Mouse (Mus musculus) forebrain, postnatal 0 days (tissue): ENCODE data around the gene Rbms3. TPM values are rescaled to one million over a fixed set of nuclear protein-coding genes. Genes with fewer than 3 reads are reported as not detected.

Experiments
- ATAC-seq: fragments of 200-750 bp; cut with Nextera tagmentation; 2 replicates; pipeline ENCODE4 v1.8.0; 2017; ENCODE audit warnings: mild to moderate bottlenecking, moderate library complexity
- DNase-seq: peaks from one replicate; pipeline ENCODE4 v3.0.0-alpha.2; 2015
- H3K27ac ChIP-seq: fragments of 300-500 bp; sonication (generic); 2 replicates; pipeline ENCODE4 v1.5.1; 2014; ENCODE audit warnings: low read depth, mild to moderate bottlenecking, antibody characterized with exemption, low read length, moderate library complexity, mixed read lengths
- H3K27me3 ChIP-seq: fragments of 300-500 bp; sonication (generic); 2 replicates; pipeline ENCODE4 v1.6.1; 2014; ENCODE audit warnings: mild to moderate bottlenecking, low read length, mixed read lengths; ENCODE audit not compliant: insufficient read depth
- H3K36me3 ChIP-seq: fragments of 300-500 bp; sonication (generic); 2 replicates; pipeline ENCODE4 v1.6.1; 2014; ENCODE audit warnings: mild to moderate bottlenecking, moderate library complexity; ENCODE audit not compliant: insufficient read depth
- H3K4me1 ChIP-seq: fragments of 300-500 bp; sonication (generic); 2 replicates; pipeline ENCODE4 v1.6.1; 2014; ENCODE audit warnings: antibody characterized with exemption; ENCODE audit not compliant: insufficient read depth
- H3K4me2 ChIP-seq: fragments of 300-500 bp; sonication (generic); 2 replicates; pipeline ENCODE4 v1.6.1; 2014; ENCODE audit warnings: low read depth, mild to moderate bottlenecking, moderate library complexity
- H3K4me3 ChIP-seq: fragments of 300-500 bp; sonication (generic); 2 replicates; pipeline ENCODE4 v1.5.1; 2014; ENCODE audit warnings: low read depth, low read length, mixed read lengths
- H3K9ac ChIP-seq: fragments of 300-500 bp; sonication (generic); 2 replicates; pipeline ENCODE4 v1.6.1; 2014; ENCODE audit warnings: mild to moderate bottlenecking
- H3K9me3 ChIP-seq: fragments of 300-500 bp; sonication (generic); 2 replicates; pipeline ENCODE4 v1.6.1; 2016; ENCODE audit warnings: low read length
- CTCF ChIP-seq: sonication (generic); IDR thresholded peaks from 2 replicates; pipeline ENCODE4 v1.5.1; 2016; ENCODE audit warnings: antibody characterized with exemption, control low read depth, low read depth
- WGBS: fragments of 180-500 bp; shearing (Covaris S2); extraction: QIAGEN DNeasy Blood & Tissue Kit; methylation state at CpG from one replicate; pipeline ENCODE4 v1.1.7; 2014; 5-methylcytosine and 5-hydroxymethylcytosine counted together
- polyA plus RNA-seq: library from polyadenylated mRNA; unstranded; fragments of >200 nt; fragmentation: Nextera tagmentation; extraction: Ambion mirVana; gene quantifications from 2 replicates; pipeline ENCODE4 v1.2.1, GENCODE M21; 2015
- total RNA-seq: library from RNA; depleted of rRNA; stranded (reverse); fragments of >200 nt; gene quantifications from 2 replicates; pipeline ENCODE4 v1.2.3, GENCODE M21; 2014

The Rbms3 gene
- total and polyA plus RNA-seq, 2 experiments from 2014 or later, result 29.9 to 38.8 TPM

- H3K4me1 ChIP-seq, result no peaks in the 10 kb centered on the region
- 95% methylated on average over 7 of the region's 7 CpGs for WGBS
- no peak overlapping the region for H3K4me2 ChIP-seq
- H3K27ac ChIP-seq, result no peak overlapping the region
- DNase-seq (no peak), ATAC-seq (no peak)
- H3K36me3 ChIP-seq, result no peaks in the 10 kb centered on the region
- no peak for TF ChIP-seq CTCF
- H3K4me3 ChIP-seq, result no peak overlapping the region
- H3K9ac ChIP-seq, result no peak overlapping the region
- H3K9me3 ChIP-seq, result no peaks in the 10 kb centered on the region
- no peaks in the 10 kb centered on the region for H3K27me3 ChIP-seq
Observed at GRCm38 (mm10) chr9:117317251-117317650, 312.5 kb downstream of the Rbms3 start.

- H3K27me3 ChIP-seq, result no peaks in the 10 kb centered on the region
- DNase-seq (no peak), ATAC-seq (no peak)
- 63% methylated on average over 11 of the region's 11 CpGs for WGBS
- H3K4me3 ChIP-seq, result no peak overlapping the region
- TF ChIP-seq CTCF, result no peak
- no peaks in the 10 kb centered on the region for H3K9me3 ChIP-seq
- H3K9ac ChIP-seq, result no peak overlapping the region
- H3K27ac ChIP-seq, result no peak overlapping the region
- H3K4me2 ChIP-seq, result no peak overlapping the region
- H3K4me1 ChIP-seq, result no peaks in the 10 kb centered on the region
- H3K36me3 ChIP-seq, result no peaks in the 10 kb centered on the region
Observed at GRCm38 (mm10) chr9:117313642-117314041, 316.1 kb downstream of the Rbms3 start.

DNA sequence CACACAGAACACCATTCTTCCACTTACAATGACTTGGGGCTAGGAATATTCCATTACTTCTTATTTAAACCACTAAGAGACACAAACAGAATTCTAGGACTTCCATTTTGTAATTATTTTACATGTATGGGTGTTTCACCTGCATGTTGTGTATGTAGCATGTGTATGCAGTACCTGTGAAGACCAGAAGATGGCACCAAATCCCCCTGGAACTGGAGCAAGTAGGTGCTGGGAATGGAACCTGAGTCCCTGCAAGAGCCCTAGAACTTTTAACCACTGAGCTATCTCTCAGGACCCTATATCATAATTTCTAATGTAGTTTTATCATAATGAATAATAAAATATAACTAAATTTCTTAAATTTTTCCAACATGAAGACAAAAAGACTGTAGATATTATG is 319.9 kb downstream of the Rbms3 start:
- ATAC-seq, result no peak
- no peaks in the 10 kb centered on the region for H3K4me1 ChIP-seq
- TF ChIP-seq CTCF, result peak; percentile 18; the same call in 1 of the 2 replicates
- no peak overlapping the region for H3K27ac ChIP-seq
- no peaks in the 10 kb centered on the region for H3K36me3 ChIP-seq
- H3K9ac ChIP-seq, result no peak overlapping the region
- H3K9me3 ChIP-seq, result no peaks in the 10 kb centered on the region
- no peak overlapping the region for H3K4me3 ChIP-seq
- no peak for DNase-seq
- no peaks in the 10 kb centered on the region for H3K27me3 ChIP-seq
- H3K4me2 ChIP-seq, result no peak overlapping the region

GRCm38 (mm10) chr9:117298991-117299390 is 330.7 kb downstream of the Rbms3 start:
- ATAC-seq (peak; percentile 27; the same call in 1 of the 2 replicates), DNase-seq (no peak)
- Histone ChIP-seq H3K27me3 (no peaks in the 10 kb centered on the region), H3K4me1 (peaks cover 5% of the 10 kb centered on the region; the same call in 1 of the 2 replicates), H3K9me3 (no peaks in the 10 kb centered on the region), H3K4me3 (no peak overlapping the region), H3K36me3 (no peaks in the 10 kb centered on the region), H3K27ac (no peak overlapping the region), H3K4me2 (no peak overlapping the region), H3K9ac (no peak overlapping the region)
- TF ChIP-seq CTCF, result no peak
- 49% methylated on average over 7 of the region's 7 CpGs for WGBS

DNA sequence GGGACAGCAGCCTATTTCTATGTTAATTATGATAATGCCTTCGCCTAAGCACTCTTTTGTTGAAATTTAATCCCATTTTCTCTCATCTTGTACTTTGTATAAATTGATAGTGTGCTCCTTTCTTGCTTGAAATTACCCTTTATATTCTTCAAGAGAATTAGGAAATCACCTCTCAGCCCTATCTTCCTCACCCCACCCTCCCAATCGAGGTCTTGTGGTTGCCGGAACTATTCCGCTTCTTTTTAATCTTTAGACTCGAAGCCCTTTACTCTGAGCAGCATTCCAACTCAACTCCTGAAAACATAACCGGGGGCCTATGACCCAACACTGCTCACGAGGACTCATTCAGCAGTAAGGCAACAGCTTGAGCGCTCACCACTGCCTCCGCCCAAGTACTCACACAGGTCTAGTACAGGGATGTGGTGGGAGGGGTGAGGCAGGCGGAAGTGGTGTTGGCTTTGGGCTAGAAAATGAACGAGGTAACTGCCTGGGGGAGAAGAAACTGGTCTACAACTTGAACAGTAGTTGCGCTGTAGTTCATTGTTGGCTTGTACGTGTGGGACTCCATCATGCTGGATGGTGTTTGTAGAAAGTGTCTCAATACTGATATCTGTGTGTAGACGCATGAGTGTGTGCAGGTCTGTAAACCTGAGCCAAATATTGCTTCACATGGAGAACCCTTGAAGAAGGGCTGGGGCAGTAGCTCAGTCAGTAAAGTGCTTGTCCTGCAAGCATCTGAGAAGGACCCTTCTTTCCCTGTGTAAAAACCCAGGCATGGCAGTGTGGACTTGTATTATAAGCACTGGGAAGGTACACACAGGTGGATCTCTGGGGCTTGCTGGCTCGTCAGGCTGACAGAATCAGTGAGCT is 331.8 kb downstream of the Rbms3 start:
- Histone ChIP-seq H3K27me3 (no peaks in the 10 kb centered on the region), H3K27ac (no peak overlapping the region), H3K4me1 (peaks cover 5% of the 10 kb centered on the region; the same call in 1 of the 2 replicates), H3K9me3 (no peaks in the 10 kb centered on the region), H3K9ac (no peak overlapping the region), H3K4me2 (no peak overlapping the region), H3K4me3 (no peak overlapping the region), H3K36me3 (no peaks in the 10 kb centered on the region)
- DNase-seq (no peak), ATAC-seq (no peak)
- no peak for TF ChIP-seq CTCF
- WGBS, result 33% methylated on average over 15 of the region's 15 CpGs

GRCm38 (mm10) chr9:117291066-117291850 is 338.5 kb downstream of the Rbms3 start:
- no peak for DNase-seq
- H3K9ac ChIP-seq, result no peak overlapping the region
- ATAC-seq, result no peak
- no peaks in the 10 kb centered on the region for H3K36me3 ChIP-seq
- no peaks in the 10 kb centered on the region for H3K9me3 ChIP-seq
- H3K4me1 ChIP-seq, result no peaks in the 10 kb centered on the region
- H3K4me3 ChIP-seq, result no peak overlapping the region
- H3K27ac ChIP-seq, result no peak overlapping the region
- H3K4me2 ChIP-seq, result no peak overlapping the region
- WGBS, result 79% methylated on average over 15 of the region's 15 CpGs
- H3K27me3 ChIP-seq, result no peaks in the 10 kb centered on the region
- TF ChIP-seq CTCF, result no peak

DNA sequence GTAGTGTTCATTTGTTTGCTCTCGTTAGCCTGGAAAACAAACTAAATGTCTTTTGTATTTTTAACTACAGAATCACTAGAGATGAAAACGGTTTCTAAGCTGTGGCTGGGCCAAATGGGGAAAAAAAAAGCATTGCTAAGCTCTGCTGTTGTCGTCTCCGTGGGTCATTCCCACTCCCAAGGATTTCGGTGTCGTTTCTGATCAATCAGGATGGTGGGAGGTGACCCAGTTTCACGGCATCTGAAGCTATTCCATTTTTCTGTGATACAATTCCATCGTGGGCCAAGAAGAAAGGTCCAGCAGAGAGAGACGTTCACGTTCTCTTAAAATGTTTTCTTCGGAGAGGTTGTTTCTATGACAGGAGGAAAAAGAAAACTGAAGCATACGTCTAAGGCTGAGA is 354.9 kb downstream of the Rbms3 start:
- ATAC-seq (no peak), DNase-seq (no peak)
- no peaks in the 10 kb centered on the region for H3K36me3 ChIP-seq
- H3K4me1 ChIP-seq, result no peaks in the 10 kb centered on the region
- H3K4me2 ChIP-seq, result no peak overlapping the region
- WGBS, result 56% methylated on average over 12 of the region's 12 CpGs
- TF ChIP-seq CTCF, result no peak
- no peak overlapping the region for H3K4me3 ChIP-seq
- H3K27ac ChIP-seq, result no peak overlapping the region
- no peak overlapping the region for H3K9ac ChIP-seq
- no peaks in the 10 kb centered on the region for H3K9me3 ChIP-seq
- no peaks in the 10 kb centered on the region for H3K27me3 ChIP-seq
